Mouse (Mus musculus) cerebellum, adult 2 months (tissue): ENCODE data around the gene Chchd6. TPM values are rescaled to one million over a fixed set of nuclear protein-coding genes. Genes with fewer than 3 reads are reported as not detected.

Experiments
- DNase-seq, 2 experiments: peaks; one replicate each; pipeline ENCODE4 v3.0.0; 2021
- H3K27ac ChIP-seq: fragments of 200-500 bp; 2 replicates; pipeline ENCODE4 v1.5.1; 2012; ENCODE audit warnings: low read length, control low read depth, inconsistent platforms; ENCODE audit not compliant: insufficient read depth
- H3K27me3 ChIP-seq: fragments of 200-500 bp; 2 replicates; pipeline ENCODE4 v1.6.1; 2012; ENCODE audit warnings: inconsistent platforms, mild to moderate bottlenecking, low read length, moderate library complexity; ENCODE audit not compliant: control insufficient read depth, insufficient read depth
- H3K4me1 ChIP-seq: fragments of 200-500 bp; 2 replicates; pipeline ENCODE4 v1.6.1; 2011; ENCODE audit warnings: low read length; ENCODE audit not compliant: control insufficient read depth, insufficient read depth
- H3K4me3 ChIP-seq: fragments of 200-500 bp; replicated peaks from 2 replicates; pipeline ENCODE3; 2011; ENCODE audit warnings: mild to moderate bottlenecking, low read depth, low read length, control low read depth; ENCODE audit not compliant: insufficient read depth
- CTCF ChIP-seq: fragments of 200-500 bp; IDR thresholded peaks from 2 replicates; pipeline ENCODE4 v1.5.1; 2011; ENCODE audit warnings: low read depth, mild to moderate bottlenecking, control low read depth, low read length, moderate library complexity, borderline replicate concordance; ENCODE audit not compliant: insufficient read depth
- POLR2A ChIP-seq: fragments of 200-500 bp; IDR thresholded peaks from 2 replicates; pipeline ENCODE4 v1.6.1; 2011; ENCODE audit warnings: low read length, control low read depth, borderline replicate concordance; ENCODE audit not compliant: insufficient read depth
- WGBS: fragments of 180-500 bp; shearing (Covaris S2); methylation state at CpG from one replicate; pipeline ENCODE4 v1.1.7; 2018; 5-methylcytosine and 5-hydroxymethylcytosine counted together
- polyA plus RNA-seq: library from polyadenylated mRNA; depleted of rRNA; stranded (reverse); fragments of >200 nt; gene quantifications from 2 replicates; pipeline ENCODE4 v1.2.3, GENCODE M21; 2012

Chchd6 gene
- polyA plus RNA-seq, 1 experiment = 104 TPM

DNA sequence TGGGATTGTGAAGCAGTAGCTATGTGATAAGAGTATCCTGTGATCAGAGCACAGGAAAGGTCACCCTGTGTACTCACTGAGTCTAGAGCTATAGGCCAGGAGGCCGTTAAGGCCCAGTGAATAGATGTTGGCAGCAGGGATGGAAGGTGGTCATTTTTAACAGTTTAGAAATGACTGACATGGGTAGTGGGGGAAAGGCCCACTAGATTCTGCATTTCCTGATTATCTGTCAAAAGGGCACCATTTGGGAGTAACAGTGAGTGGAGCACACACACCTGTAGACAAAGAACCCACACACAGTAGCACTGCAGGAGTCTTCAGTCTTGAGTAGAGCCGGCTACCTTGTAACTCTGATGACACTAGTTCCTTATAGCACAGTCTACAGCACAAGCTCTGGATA lies 141.0 kb downstream of the Chchd6 start:
- Histone ChIP-seq H3K4me3 (no peak overlapping the region), H3K27ac (no peak overlapping the region), H3K27me3 (no peaks in the 10 kb centered on the region), H3K4me1 (peaks cover 24% of the 10 kb centered on the region)
- 96% methylated on average over 2 of the region's 2 CpGs for WGBS
- no peak for DNase-seq
- TF ChIP-seq POLR2A (no peak), CTCF (no peak)

DNA sequence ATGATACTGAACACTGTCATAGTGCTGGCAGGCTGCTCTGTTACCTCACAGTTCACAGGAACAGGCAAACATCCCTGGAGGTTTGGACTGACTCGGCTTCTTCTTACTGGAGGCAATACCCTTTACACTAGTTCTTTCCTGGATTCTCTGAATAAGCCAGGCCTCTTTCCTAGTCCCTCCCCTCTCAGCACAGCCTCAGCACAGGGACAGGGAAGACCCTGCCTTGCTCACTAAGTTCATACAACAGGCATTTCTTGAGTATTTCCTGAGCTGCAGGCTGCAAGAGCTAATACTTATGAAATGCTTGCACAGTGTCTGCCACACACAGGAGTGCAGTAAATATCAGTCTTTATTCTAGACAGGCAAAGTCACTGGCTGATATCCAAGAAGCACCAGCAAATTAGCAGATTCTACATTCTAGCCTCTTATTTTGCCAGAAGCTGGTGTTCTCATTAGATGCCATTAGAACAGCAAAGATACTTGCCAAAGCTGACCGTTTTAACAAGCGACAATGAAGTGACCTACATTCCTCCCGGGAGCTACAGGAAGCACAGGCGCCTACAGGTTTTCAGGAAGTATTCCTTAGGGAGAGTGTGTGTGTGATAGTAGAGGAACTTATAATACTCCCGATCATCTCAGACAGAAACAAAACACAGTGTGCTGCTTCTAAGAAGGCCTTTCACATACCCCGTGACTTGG lies 142.3 kb downstream of the Chchd6 start:
- Histone ChIP-seq H3K27me3 (no peaks in the 10 kb centered on the region), H3K27ac (no peak overlapping the region; the same call in 1 of the 2 replicates), H3K4me3 (no peak overlapping the region), H3K4me1 (peaks cover 17% of the 10 kb centered on the region)
- WGBS = 13% methylated on average over 7 of the region's 7 CpGs
- TF ChIP-seq POLR2A (no peak), CTCF (no peak)
- DNase-seq = peak; percentile 41 to 66

DNA sequence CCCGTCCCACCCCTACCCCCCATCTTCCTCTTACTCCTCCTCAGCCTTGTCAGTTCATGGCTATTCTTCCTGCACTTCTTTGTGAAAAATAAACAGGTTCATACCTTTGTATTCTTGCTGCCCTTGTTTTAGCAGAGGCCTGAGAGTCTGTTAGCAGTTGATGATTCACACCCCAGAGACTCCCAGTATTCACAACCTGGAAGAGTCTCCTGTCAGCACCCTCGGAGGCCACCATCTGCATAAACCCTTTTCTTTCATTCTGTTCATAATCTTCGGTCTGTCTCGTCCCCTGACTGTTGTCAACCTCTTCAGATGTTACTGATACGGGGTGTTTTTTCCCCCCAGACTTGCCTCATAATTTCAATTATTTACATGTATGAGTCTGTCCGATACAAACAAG lies 143.1 kb downstream of the Chchd6 start:
- no peak for TF ChIP-seq CTCF
- no peak for TF ChIP-seq POLR2A
- Histone ChIP-seq H3K4me3 (no peak overlapping the region), H3K4me1 (peaks cover 17% of the 10 kb centered on the region), H3K27me3 (no peaks in the 10 kb centered on the region), H3K27ac (no peak overlapping the region)
- peak; percentile 47 to 64 for DNase-seq
- WGBS = 46% methylated on average over 6 of the region's 6 CpGs

DNA sequence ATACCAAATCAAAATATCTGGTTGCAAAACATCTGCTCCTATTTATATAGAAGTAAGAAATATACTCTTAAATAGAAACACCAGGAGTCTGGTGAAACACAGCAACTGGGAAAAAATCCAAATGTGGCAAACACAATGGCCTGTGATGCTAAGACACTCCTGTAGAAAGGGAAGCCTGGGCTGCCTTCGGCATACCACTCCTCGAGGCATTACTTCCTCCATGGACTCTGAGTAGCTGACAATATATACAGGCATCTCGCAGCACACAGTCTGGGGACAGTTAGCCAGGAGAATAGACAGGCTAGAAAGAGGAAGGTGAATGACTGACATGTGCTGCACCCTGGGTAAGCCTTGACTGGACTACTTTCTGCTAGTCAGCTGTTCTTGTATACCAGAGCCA lies 146.7 kb downstream of the Chchd6 start:
- no peak overlapping the region for H3K4me3 ChIP-seq
- peaks cover 10% of the 10 kb centered on the region; the same call in 1 of the 2 replicates for H3K4me1 ChIP-seq
- DNase-seq = no peak
- no peak overlapping the region for H3K27ac ChIP-seq
- no peaks in the 10 kb centered on the region for H3K27me3 ChIP-seq
- 88% methylated on average over 3 of the region's 3 CpGs for WGBS
- no peak for TF ChIP-seq POLR2A
- TF ChIP-seq CTCF = no peak

DNA sequence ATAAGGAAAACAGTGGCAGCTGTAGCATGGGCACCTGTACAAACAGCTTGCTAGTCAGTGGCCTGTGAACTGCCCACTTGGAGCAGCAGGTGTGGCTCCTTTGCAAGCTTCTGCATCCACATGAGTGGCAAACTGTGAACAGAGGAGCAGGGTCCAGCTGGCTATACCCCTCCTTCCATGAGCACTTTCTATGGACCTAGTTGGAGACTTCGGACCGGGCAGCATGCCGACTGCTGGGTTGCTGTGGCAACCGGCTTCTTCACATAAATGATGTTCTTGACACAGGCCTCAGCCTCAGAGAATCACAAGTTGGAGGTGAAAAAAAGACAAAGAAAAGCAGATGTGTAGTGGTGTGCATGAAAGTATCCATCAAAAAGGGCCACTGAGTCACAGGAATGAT lies 154.8 kb downstream of the Chchd6 start:
- H3K27ac ChIP-seq = no peak overlapping the region
- H3K27me3 ChIP-seq = no peaks in the 10 kb centered on the region
- 58% methylated on average over 4 of the region's 4 CpGs for WGBS

DNA sequence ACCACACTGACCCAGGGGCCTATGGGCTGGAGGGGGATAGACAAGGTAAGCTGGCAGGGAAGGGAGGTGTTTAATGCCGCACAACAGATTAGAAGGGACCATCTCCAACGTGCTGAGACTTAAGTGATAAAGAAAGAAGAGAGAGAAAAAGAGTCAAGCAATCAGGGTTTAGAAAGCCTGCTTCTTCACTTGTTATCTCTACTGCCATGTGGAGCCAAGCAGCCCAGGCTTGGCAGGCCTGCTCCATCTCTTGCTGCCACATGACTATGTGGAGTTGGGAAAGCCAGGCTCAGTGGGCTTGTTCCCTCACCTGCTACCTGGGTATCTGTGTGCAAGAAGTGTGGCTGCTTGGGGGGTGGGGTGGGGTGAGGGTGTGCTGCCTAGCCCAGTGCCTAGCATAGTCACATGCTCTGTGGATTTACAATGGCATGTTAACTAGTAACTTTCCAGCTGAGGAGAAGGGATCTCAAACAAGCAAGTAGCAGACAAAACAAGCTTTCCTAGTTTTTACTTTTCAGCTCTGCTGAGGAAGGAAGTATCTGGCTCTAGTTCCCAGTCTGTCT lies 163.5 kb downstream of the Chchd6 start:
- Histone ChIP-seq H3K4me1 (no peaks in the 10 kb centered on the region), H3K27me3 (no peaks in the 10 kb centered on the region), H3K4me3 (no peak overlapping the region), H3K27ac (no peak overlapping the region)
- TF ChIP-seq CTCF (no peak), POLR2A (no peak)
- DNase-seq = no peak
- 85% methylated on average over 2 of the region's 2 CpGs for WGBS

More for the DNA sequence above, 154.8 kb downstream of the Chchd6 start:
- H3K4me3 ChIP-seq = no peak overlapping the region
- TF ChIP-seq POLR2A = no peak
- no peak for TF ChIP-seq CTCF
- no peaks in the 10 kb centered on the region for H3K4me1 ChIP-seq
- no peak for DNase-seq

DNA sequence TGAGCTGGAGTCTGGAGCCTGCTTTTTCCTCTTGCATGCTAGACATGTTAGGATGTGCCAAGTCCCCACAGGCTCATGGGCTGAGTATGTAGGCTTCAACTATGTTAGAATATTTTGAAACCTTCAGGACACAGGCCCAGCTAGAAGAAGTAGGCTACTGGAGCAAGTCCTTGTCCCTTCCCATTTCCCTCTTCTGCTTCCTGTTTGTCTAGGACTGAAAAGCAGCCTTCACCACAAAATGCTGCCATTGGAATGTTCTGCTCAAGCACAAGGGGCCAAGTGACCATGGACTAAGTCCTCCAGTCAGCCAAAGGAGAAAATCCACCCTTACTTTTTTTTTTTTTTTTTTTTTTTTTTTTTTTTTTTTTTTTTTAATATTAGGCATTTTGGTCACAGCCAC lies 164.7 kb downstream of the Chchd6 start:
- Histone ChIP-seq H3K4me1 (no peaks in the 10 kb centered on the region), H3K4me3 (no peak overlapping the region), H3K27me3 (no peaks in the 10 kb centered on the region), H3K27ac (no peak overlapping the region)
- no peak for TF ChIP-seq POLR2A
- TF ChIP-seq CTCF = no peak
- no peak for DNase-seq

DNA sequence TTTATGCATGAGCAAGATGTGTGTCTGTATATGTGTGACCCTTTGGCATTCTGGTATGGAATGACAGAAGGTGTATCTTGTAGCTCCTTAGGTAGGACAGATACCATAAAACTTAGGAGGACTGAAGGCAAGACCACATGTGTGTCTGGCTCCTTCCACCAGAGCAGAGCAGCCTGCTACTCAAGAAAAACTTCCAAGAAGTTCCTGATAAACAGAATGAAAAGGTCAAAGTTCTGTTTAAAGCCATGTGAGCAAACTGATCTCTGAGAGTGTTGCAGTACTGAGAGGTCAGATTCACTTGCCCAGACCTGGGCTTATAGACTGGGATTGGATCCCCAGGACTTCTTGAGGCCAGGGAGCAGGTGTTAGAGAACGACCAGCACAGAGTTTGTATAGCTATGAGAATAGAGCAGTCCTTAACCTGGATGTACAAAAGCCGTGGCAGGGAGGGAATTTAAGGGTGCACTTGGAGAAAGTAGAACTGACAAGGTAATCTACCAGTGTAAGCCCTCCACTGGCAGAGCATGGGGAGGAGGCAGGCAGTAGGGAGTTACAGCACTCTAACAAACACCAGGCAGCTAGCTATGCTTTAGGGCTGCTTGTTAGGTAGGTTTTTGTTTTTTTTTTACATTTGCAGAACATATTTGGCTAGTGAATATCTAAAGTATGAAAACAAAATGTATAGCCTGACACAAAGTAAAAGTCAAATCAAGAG lies 166.6 kb downstream of the Chchd6 start:
- Histone ChIP-seq H3K27me3 (no peaks in the 10 kb centered on the region), H3K4me3 (no peak overlapping the region), H3K4me1 (peaks cover 8% of the 10 kb centered on the region), H3K27ac (no peak overlapping the region)
- 77% methylated on average over 2 of the region's 2 CpGs for WGBS
- DNase-seq = no peak
- TF ChIP-seq POLR2A = no peak
- TF ChIP-seq CTCF = no peak
